Comparison of ENCODE assay signal across 7 mouse cellular contexts in genomic region chr9:99568347-99569070, GRCm38 (mm10). TPM values are rescaled to one million over a fixed set of nuclear protein-coding genes. Genes with fewer than 3 reads are reported as not detected.
A peak's percentile ranks its signal among the peaks of the same experiment; 100 is the strongest.
DNase-seq lines count a peak whose midpoint lies in the region; ATAC-seq and TF ChIP-seq lines count a peak whose summit lies in the region.

Armc8 (minus strand) TSS chr9:99568899.

- DNase-seq in adrenal gland, adult 8-10 months = peak; percentile 89
- peak; percentile 91 for DNase-seq in embryo, embryonic 9.5 days (ENCODE audit: extremely low spot score)
- DNase-seq in gonadal fat pad, adult 2 months (ENCODE audit: low read depth) = no peak
- peak; percentile 92 for DNase-seq in left cerebral cortex, postnatal 4 days

- no peaks in the 10 kb centered on the region for H3K4me1 ChIP-seq in intestine, postnatal 0 days (replicated peaks; ENCODE audit: control insufficient read depth, insufficient read depth, low read length)
- peaks cover 9% of the 10 kb centered on the region for H3K4me1 ChIP-seq in midbrain, embryonic 12.5 days
- peaks cover 4% of the 10 kb centered on the region; the same call in 1 of the 2 replicates for H3K4me1 ChIP-seq in small intestine, adult 2 months (ENCODE audit: control insufficient read depth, insufficient read depth, insufficient read length, low read length)

- WGBS in intestine, postnatal 0 days = under 1% methylated on average over 70 of the region's 70 CpGs
- WGBS in midbrain, embryonic 12.5 days = under 1% methylated on average over 70 of the region's 70 CpGs
- under 1% methylated on average over 70 of the region's 70 CpGs for WGBS in small intestine, adult 2 months

- H3K4me2 ChIP-seq in intestine, postnatal 0 days (replicated peaks; ENCODE audit: low read depth) = peak within 1 kb of the TSS; percentile 85
- H3K4me2 ChIP-seq in midbrain, embryonic 12.5 days (replicated peaks) = peak within 1 kb of the TSS; percentile 86

- H3K27me3 ChIP-seq in intestine, postnatal 0 days (replicated peaks; ENCODE audit: control insufficient read depth, insufficient read depth, low read length) = no peaks in the 10 kb centered on the region
- H3K27me3 ChIP-seq in midbrain, embryonic 12.5 days = peaks cover 10% of the 10 kb centered on the region
- H3K27me3 ChIP-seq in small intestine, adult 2 months (ENCODE audit: control insufficient read depth, insufficient read depth, low read length) = no peaks in the 10 kb centered on the region

- TF ChIP-seq POLR2A in small intestine, adult 2 months (IDR thresholded peaks at IDR 0.05; ENCODE audit: low read depth, low read length) = peak; percentile 43; the same call in 1 of the 2 replicates

- intact Hi-C loops in left cerebral cortex, postnatal 4 days (cut with DNase I) = no loop called here

- H3K36me3 ChIP-seq in intestine, postnatal 0 days (ENCODE audit: control insufficient read depth, insufficient read depth) = no peaks in the 10 kb centered on the region
- H3K36me3 ChIP-seq in midbrain, embryonic 12.5 days = no peaks in the 10 kb centered on the region
- no peaks in the 10 kb centered on the region for H3K36me3 ChIP-seq in small intestine, adult 2 months (ENCODE audit: control insufficient read depth, insufficient read depth, low read length)

- no peaks in the 10 kb centered on the region for H3K9me3 ChIP-seq in intestine, postnatal 0 days (ENCODE audit: control insufficient read depth)
- no peaks in the 10 kb centered on the region for H3K9me3 ChIP-seq in midbrain, embryonic 12.5 days

- H3K4me3 ChIP-seq in intestine, postnatal 0 days (ENCODE audit: low read depth, low read length) = peak within 1 kb of the TSS; percentile 87
- H3K4me3 ChIP-seq in midbrain, embryonic 12.5 days = peak within 1 kb of the TSS; percentile 77
- H3K4me3 ChIP-seq in small intestine, adult 2 months (ENCODE audit: low read depth, low read length) = peak within 1 kb of the TSS; percentile 90

- peak within 1 kb of the TSS; percentile 75 for H3K9ac ChIP-seq in intestine, postnatal 0 days (ENCODE audit: low read depth, low read length)
- peak within 1 kb of the TSS; percentile 86 for H3K9ac ChIP-seq in midbrain, embryonic 12.5 days (replicated peaks)

- TF ChIP-seq CTCF in intestine, postnatal 0 days (IDR thresholded peaks at IDR 0.05; ENCODE audit: low read depth) = no peak
- TF ChIP-seq CTCF in small intestine, adult 2 months (IDR thresholded peaks at IDR 0.05; ENCODE audit: extremely low read depth, insufficient read length, insufficient replicate concordance, low read depth, low read length) = no peak

- peak within 1 kb of the TSS; percentile 94 for H3K27ac ChIP-seq in intestine, postnatal 0 days (ENCODE audit: low read depth, low read length)
- peak within 1 kb of the TSS; percentile 96 for H3K27ac ChIP-seq in midbrain, embryonic 12.5 days (replicated peaks)
- peak within 1 kb of the TSS; percentile 94 for H3K27ac ChIP-seq in small intestine, adult 2 months (ENCODE audit: insufficient read depth, low read depth, low read length)

- ATAC-seq in intestine, postnatal 0 days = peak; percentile 96
- peak; percentile 95 for ATAC-seq in midbrain, embryonic 12.5 days (ENCODE audit: low FRiP score, low read depth)

RNA-seq across cellular contexts. Expression of gene Armc8, which starts in this region (rescaled TPM):
- total RNA-seq in adrenal gland, adult 8-10 months (2022) = 10 to 100 TPM; 31.3 to 35.5 (median 32.3) TPM
- 12.5 and 13.5 TPM in 2 replicates for polyA plus RNA-seq in gonadal fat pad, adult 2 months (2012; rRNA removed)
- polyA plus RNA-seq in intestine, postnatal 0 days (2015; fragmentation: Nextera tagmentation; extraction: Ambion mirVana) = 14.0 and 14.7 TPM in 2 replicates
- total RNA-seq in left cerebral cortex, postnatal 4 days (2021) = 10 to 100 TPM; 64.0 to 65.2 TPM
- 40.9 and 43.7 TPM in 2 replicates for polyA plus RNA-seq in midbrain, embryonic 12.5 days (2016; fragmentation: Nextera tagmentation; extraction: Ambion mirVana)
- 5.9 and 9.5 TPM in 2 replicates for polyA plus RNA-seq in small intestine, adult 2 months (2012; rRNA removed)
